Mouse (Mus musculus) MEL (cell line): ENCODE data around the gene Heg1.

Source experiments
- CTCF ChIP-seq, 3 experiments: IDR thresholded peaks in 2 of 3; conservative IDR thresholded peaks in 1 of 3; 2 replicates each; pipeline ENCODE4 v1.5.1; 2011 to 2012; ENCODE audit warnings: low read length in 3 of 3, low read depth in 2 of 3, mild to moderate bottlenecking in 2 of 3, improper control_type of control experiment in 1 of 3, inconsistent platforms in 1 of 3, mixed read lengths in 1 of 3, moderate library complexity in 1 of 3; ENCODE audit not compliant: control insufficient read depth in 1 of 3, insufficient read depth in 1 of 3, poor library complexity in 1 of 3, severe bottlenecking in 1 of 3
- EP300 ChIP-seq, 2 experiments: IDR thresholded peaks; 2 replicates each; pipeline ENCODE4 v1.6.1; 2011; ENCODE audit warnings: improper control_type of control experiment in 2 of 2, low read length in 2 of 2, low read depth in 1 of 2, mild to moderate bottlenecking in 1 of 2
- GATA1 ChIP-seq: IDR thresholded peaks from 2 replicates; pipeline ENCODE4 v1.6.1; 2011; ENCODE audit warnings: low read depth, low read length, improper control_type of control experiment
- KAT2A ChIP-seq: conservative IDR thresholded peaks from 2 replicates; pipeline ENCODE4 v1.6.1; 2012; ENCODE audit warnings: low read depth, low read length, improper control_type of control experiment, inconsistent platforms
- MAX ChIP-seq: IDR thresholded peaks from 2 replicates; pipeline ENCODE4 v1.6.1; 2011; ENCODE audit warnings: low read length, improper control_type of control experiment
- POLR2A ChIP-seq, 2 experiments: IDR thresholded peaks; 2 replicates each; pipeline ENCODE4 v1.6.1; 2011 to 2012; ENCODE audit warnings: low read length in 2 of 2, mild to moderate bottlenecking in 2 of 2, control low read depth in 1 of 2, improper control_type of control experiment in 1 of 2, low read depth in 1 of 2, moderate library complexity in 1 of 2; ENCODE audit not compliant: control insufficient read depth in 1 of 2, insufficient read depth in 1 of 2, poor library complexity in 1 of 2
- POLR2AphosphoS2 ChIP-seq: IDR thresholded peaks from 2 replicates; pipeline ENCODE4 v1.6.1; 2011; ENCODE audit warnings: low read length, improper control_type of control experiment
- RAD21 ChIP-seq: IDR thresholded peaks from 2 replicates; pipeline ENCODE4 v1.6.1; 2011; ENCODE audit warnings: mild to moderate bottlenecking, low read depth, low read length, improper control_type of control experiment
- UBTF ChIP-seq: IDR thresholded peaks from 2 replicates; pipeline ENCODE4 v1.6.1; 2012; ENCODE audit warnings: low read depth, mild to moderate bottlenecking, inconsistent platforms, low read length, improper control_type of control experiment, moderate library complexity, borderline replicate concordance; ENCODE audit not compliant: insufficient read depth
- USF1 ChIP-seq: IDR thresholded peaks from 2 replicates; pipeline ENCODE4 v1.6.1; 2014; ENCODE audit warnings: low read depth, mild to moderate bottlenecking, inconsistent platforms, low read length, improper control_type of control experiment, moderate library complexity

DNA sequence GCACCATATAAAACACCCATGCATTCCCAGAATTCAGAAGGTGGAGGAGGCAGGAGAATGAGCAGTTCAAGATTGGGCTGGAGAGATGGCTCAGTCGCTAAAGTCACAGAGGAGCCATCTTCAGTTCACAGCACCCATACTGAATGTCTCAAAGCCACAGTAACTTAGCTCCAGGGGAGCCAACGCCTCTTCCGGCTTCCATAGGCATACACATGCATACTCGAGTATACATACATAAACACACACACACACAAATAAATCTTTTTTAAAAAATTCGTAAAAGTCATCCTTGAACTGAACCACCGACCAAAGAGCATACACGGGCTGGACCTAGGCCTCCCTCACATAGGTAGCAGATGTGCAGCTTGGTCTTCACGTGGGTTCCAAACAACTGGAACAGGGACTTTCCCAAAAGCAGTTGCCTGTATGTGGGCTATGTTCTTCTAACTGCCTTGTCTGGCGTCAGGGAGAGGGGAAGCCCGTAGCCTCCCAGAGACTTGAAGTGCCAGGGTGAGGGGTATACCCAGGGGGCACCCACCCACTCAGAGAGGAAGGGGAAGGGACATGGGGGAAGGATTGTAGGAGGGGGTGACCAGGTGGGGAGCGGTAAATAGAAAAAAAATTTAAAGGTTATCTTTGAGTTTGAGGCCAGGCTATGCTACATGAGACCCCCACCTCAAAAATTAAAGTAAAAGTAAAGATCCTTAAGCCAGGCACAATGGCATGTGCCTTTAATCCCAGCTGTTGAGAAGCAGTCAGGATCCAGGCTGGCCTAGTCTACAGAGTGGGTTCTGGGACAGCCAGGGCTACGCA lies 24.6 kb downstream of the Heg1 start:
- TF ChIP-seq UBTF: no peak
- TF ChIP-seq POLR2AphosphoS2: no peak
- no peak for TF ChIP-seq CTCF (IDR thresholded peaks at IDR 0.05 in 2 of 3, conservative IDR thresholded peaks at IDR 0.05 in 1 of 3; ENCODE audit: control insufficient read depth in 1 of 3, insufficient read depth in 1 of 3, low read depth in 2 of 3, low read length in 3 of 3, poor library complexity in 1 of 3, severe bottlenecking in 1 of 3)
- TF ChIP-seq POLR2A (IDR thresholded peaks at IDR 0.05; ENCODE audit: control insufficient read depth in 1 of 2, insufficient read depth in 1 of 2, low read depth in 1 of 2, low read length in 2 of 2, poor library complexity in 1 of 2): no peak
- no peak for TF ChIP-seq KAT2A
- no peak for TF ChIP-seq RAD21
- TF ChIP-seq MAX: no peak
- TF ChIP-seq EP300 (IDR thresholded peaks at IDR 0.05; ENCODE audit: low read depth in 1 of 2, low read length in 2 of 2): no peak
- no peak for TF ChIP-seq GATA1
- TF ChIP-seq USF1: no peak
